Mouse (Mus musculus): Measurements from ENCODE around the gene Abhd17a. TPM values are rescaled to one million over a fixed set of nuclear protein-coding genes. Genes with fewer than 3 reads are reported as not detected.

Gene Abhd17a
- polyA plus RNA-seq, 2 experiments = 41.2 to 55.0 TPM

DNA sequence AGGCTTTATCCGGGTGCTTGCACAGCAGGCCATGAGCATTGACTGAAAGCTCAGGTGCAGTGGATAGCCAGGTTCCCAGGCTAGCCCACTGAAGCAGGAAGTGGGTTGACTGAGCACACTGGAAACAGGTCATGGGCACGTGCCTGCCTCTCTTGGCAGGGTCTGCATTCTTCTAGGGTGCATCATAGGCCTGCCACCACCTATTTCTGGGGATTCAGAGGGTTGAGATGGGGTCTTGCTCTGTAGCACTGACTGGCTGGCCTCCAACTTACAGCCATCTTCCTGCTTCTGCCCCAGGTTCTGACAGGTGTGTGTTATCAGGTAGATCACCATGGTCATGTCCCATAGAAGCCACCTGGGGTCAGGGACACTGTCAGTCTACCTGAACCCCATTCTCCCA is 14.8 kb upstream of the Abhd17a start:
- H3K4me3 ChIP-seq (ENCODE audit: insufficient read depth in 1 of 2, low read depth in 2 of 2, low read length in 2 of 2) = peak overlapping the region in 1 of 2 experiments; percentile 63; a peak in 1 of 4 replicates
- peak overlapping the region; percentile 81 for H3K9ac ChIP-seq (replicated peaks)
- H3K4me1 ChIP-seq (replicated peaks; ENCODE audit: control insufficient read depth in 2 of 2, insufficient read depth in 2 of 2, low read length in 1 of 2) = peaks cover 33 to 37% of the 10 kb centered on the region in 2 experiments
- WGBS (ENCODE audit: insufficient replicate concordance) = 73% methylated on average over 2 of the region's 2 CpGs
- no peak for DNase-seq (ENCODE audit: low read depth in 3 of 3, low spot score in 3 of 3)
- no peak for TF ChIP-seq CTCF (IDR thresholded peaks at IDR 0.05; ENCODE audit: low read depth)
- TF ChIP-seq EP300 (IDR thresholded peaks at IDR 0.05; ENCODE audit: low read depth) = no peak
- H3K4me2 ChIP-seq (ENCODE audit: low read depth) = peak overlapping the region; percentile 100
- no peaks in the 10 kb centered on the region for H3K9me3 ChIP-seq (ENCODE audit: control insufficient read depth, low read length)
- no peaks in the 10 kb centered on the region for H3K27me3 ChIP-seq (ENCODE audit: control insufficient read depth, insufficient read depth, low read length)
- no peak for ATAC-seq (ENCODE audit: insufficient read depth)
- peaks cover 39% of the 10 kb centered on the region for H3K36me3 ChIP-seq (replicated peaks; ENCODE audit: control insufficient read depth, insufficient read depth, low read depth)
- H3K27ac ChIP-seq = peak overlapping the region; percentile 97

DNA sequence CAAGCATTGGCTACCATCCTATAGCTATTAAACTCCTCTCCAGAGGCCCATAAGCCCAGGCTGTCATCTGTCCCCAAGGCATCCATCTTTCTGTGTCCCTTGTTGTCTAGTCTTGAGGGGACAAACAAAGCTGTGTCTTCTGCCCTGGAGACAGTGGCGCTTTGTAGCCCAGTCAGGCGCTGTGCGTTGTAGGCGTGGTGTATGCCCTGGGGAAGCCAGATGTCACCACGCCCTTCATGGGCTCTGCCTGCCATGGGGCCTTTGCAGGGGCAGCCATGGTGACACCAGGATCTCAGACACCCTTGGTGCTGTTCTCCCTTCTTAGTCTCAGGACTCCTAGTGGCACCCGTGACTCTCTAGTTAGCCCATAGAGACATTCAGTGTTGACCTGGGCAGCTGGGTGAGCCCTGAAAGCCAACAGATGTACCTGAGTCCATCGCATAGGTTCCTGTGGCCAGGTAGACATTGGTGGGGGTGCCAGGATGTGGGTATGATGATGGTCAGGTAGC is 13.9 kb upstream of the Abhd17a start:
- ATAC-seq (ENCODE audit: insufficient read depth) (peak; percentile 71), DNase-seq (ENCODE audit: low read depth in 3 of 3, low spot score in 3 of 3) (peak; percentile 75 to 77 (median 77))
- Histone ChIP-seq H3K4me2 (ENCODE audit: low read depth) (peak overlapping the region; percentile 100), H3K27ac (peak overlapping the region; percentile 97), H3K36me3 (replicated peaks; ENCODE audit: control insufficient read depth, insufficient read depth, low read depth) (peaks cover 32% of the 10 kb centered on the region), H3K9me3 (ENCODE audit: control insufficient read depth, low read length) (no peaks in the 10 kb centered on the region), H3K4me1 (replicated peaks; ENCODE audit: control insufficient read depth in 2 of 2, insufficient read depth in 2 of 2, low read length in 1 of 2) (peaks cover 38 to 42% of the 10 kb centered on the region in 2 experiments), H3K4me3 (ENCODE audit: insufficient read depth in 1 of 2, low read depth in 2 of 2, low read length in 2 of 2) (peak overlapping the region; percentile 63 to 75), H3K27me3 (ENCODE audit: control insufficient read depth, insufficient read depth, low read length) (no peaks in the 10 kb centered on the region), H3K9ac (replicated peaks) (peak overlapping the region; percentile 81)
- peak; percentile 24; the same call in 1 of the 2 replicates for TF ChIP-seq CTCF (IDR thresholded peaks at IDR 0.05; ENCODE audit: low read depth)
- TF ChIP-seq EP300 (IDR thresholded peaks at IDR 0.05; ENCODE audit: low read depth) = no peak
- WGBS (ENCODE audit: insufficient replicate concordance) = 26% methylated on average over 7 of the region's 7 CpGs

DNA sequence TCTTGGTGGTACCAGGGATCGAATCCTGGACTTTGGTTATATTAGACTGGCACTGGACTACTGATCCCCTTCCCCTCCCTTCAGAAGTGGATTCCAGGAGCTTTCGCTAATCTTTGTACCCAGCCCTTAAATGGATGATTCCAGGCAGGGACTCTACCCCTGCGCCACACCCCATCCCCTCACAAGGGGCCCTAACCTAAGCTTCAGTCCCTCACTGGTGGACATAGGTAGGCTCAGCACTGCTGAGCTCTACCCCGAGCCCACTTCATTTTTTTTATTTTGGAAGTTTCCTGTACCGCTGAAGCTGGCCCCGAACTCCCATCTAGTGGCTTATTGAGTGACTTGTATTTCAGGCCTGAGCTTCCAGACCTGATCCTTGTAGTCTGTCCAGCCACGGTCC is 13.2 kb upstream of the Abhd17a start:
- TF ChIP-seq CTCF (IDR thresholded peaks at IDR 0.05; ENCODE audit: low read depth) = no peak
- TF ChIP-seq EP300 (IDR thresholded peaks at IDR 0.05; ENCODE audit: low read depth) = no peak
- Histone ChIP-seq H3K4me1 (replicated peaks; ENCODE audit: control insufficient read depth in 2 of 2, insufficient read depth in 2 of 2, low read length in 1 of 2) (peaks cover 44 to 46% of the 10 kb centered on the region in 2 experiments), H3K36me3 (replicated peaks; ENCODE audit: control insufficient read depth, insufficient read depth, low read depth) (peaks cover 25% of the 10 kb centered on the region), H3K27me3 (ENCODE audit: control insufficient read depth, insufficient read depth, low read length) (no peaks in the 10 kb centered on the region), H3K4me3 (ENCODE audit: insufficient read depth in 1 of 2, low read depth in 2 of 2, low read length in 2 of 2) (peak overlapping the region; percentile 63 to 75), H3K27ac (peak overlapping the region; percentile 97), H3K9ac (replicated peaks) (peak overlapping the region; percentile 81), H3K4me2 (ENCODE audit: low read depth) (peak overlapping the region; percentile 100), H3K9me3 (ENCODE audit: control insufficient read depth, low read length) (no peaks in the 10 kb centered on the region)
- DNase-seq (ENCODE audit: low read depth in 3 of 3, low spot score in 3 of 3) (no peak), ATAC-seq (ENCODE audit: insufficient read depth) (peak; percentile 16)
- 12% methylated on average over 7 of the region's 7 CpGs for WGBS (ENCODE audit: insufficient replicate concordance)

DNA sequence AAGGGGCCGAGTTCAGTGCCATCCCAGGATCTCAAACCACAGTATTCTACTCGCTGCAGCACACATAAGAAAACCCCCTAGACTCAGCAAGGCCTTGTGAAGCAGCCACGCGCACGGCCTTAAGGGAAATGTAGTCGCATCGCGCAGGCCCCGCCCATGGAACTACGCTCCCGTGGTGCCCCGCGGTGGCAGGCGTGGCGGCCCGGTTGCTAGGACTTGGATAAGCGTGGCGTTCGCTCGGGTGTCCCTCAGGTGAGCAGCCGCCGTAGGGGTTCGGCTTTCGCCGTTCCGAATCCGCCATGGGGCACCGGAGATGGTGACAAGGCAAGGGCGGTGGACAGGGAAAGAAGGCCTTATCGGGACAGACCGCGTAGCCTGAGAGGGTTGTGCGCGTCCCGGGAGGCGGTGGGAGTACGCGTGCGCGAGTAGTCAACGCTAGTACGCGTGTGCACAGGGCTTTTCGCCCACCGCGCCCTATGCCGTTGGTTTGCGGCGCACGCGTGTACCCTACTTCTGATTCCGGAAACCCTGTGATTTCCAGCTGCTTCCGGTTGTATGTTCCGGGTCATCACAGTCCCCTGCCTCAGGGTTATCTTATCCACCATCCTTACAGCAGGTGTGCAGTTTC is 12.7 kb upstream of the Abhd17a start, which contains the start of the genes Scamp4 and Adat3:
Gene Scamp4, plus strand, starts transcription at position 175 of the 628 bp plus-strand sequence.
Gene Adat3, plus strand, starts transcription at position 183 of the 628 bp plus-strand sequence.
- H3K27ac ChIP-seq = peak within 1 kb of the TSS; percentile 97
- H3K9ac ChIP-seq (replicated peaks) = peak within 1 kb of the TSS; percentile 81
- DNase-seq (ENCODE audit: low read depth in 3 of 3, low spot score in 3 of 3) = peak; percentile 87 to 91 (median 89)
- peaks cover 19% of the 10 kb centered on the region for H3K36me3 ChIP-seq (replicated peaks; ENCODE audit: control insufficient read depth, insufficient read depth, low read depth)
- under 1% methylated on average over 54 of the region's 54 CpGs for WGBS (ENCODE audit: insufficient replicate concordance)
- H3K4me1 ChIP-seq (replicated peaks; ENCODE audit: control insufficient read depth in 2 of 2, insufficient read depth in 2 of 2, low read length in 1 of 2) = peaks cover 49 to 51% of the 10 kb centered on the region in 2 experiments
- H3K27me3 ChIP-seq (ENCODE audit: control insufficient read depth, insufficient read depth, low read length) = no peaks in the 10 kb centered on the region
- no peaks in the 10 kb centered on the region for H3K9me3 ChIP-seq (ENCODE audit: control insufficient read depth, low read length)
- TF ChIP-seq CTCF (IDR thresholded peaks at IDR 0.05; ENCODE audit: low read depth) = no peak
- TF ChIP-seq EP300 (IDR thresholded peaks at IDR 0.05; ENCODE audit: low read depth) = no peak
- H3K4me2 ChIP-seq (ENCODE audit: low read depth) = peak within 1 kb of the TSS; percentile 100
- ATAC-seq (ENCODE audit: insufficient read depth) = peak; percentile 87
- peak within 1 kb of the TSS; percentile 63 to 75 for H3K4me3 ChIP-seq (ENCODE audit: insufficient read depth in 1 of 2, low read depth in 2 of 2, low read length in 2 of 2)

DNA sequence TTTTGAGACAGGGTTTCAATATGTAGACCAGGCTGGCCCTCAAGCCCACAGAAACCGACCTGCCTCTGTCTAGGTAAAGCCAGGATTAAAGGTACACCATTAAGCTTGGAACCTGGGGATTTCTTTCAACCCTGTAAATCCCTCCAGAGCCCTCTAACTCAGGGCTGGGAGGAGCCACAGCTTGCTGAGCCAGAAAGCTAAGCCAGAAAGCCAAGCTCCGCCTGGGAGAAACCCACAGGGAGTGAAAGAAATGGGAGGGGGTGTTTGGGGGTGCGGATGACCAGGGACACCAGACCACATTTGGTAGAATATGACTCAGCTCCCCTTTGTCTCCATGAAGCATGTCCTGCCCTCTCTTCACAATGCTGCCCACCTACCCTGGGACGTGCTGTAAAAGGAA is 6.2 kb upstream of the Abhd17a start:
- 50% methylated on average over 4 of the region's 4 CpGs for WGBS (ENCODE audit: insufficient replicate concordance)
- peaks cover 24 to 34% of the 10 kb centered on the region in 2 experiments for H3K4me1 ChIP-seq (replicated peaks; ENCODE audit: control insufficient read depth in 2 of 2, insufficient read depth in 2 of 2, low read length in 1 of 2)
- H3K27ac ChIP-seq = no peak overlapping the region
- no peaks in the 10 kb centered on the region for H3K36me3 ChIP-seq (replicated peaks; ENCODE audit: control insufficient read depth, insufficient read depth, low read depth)
- no peak for DNase-seq (ENCODE audit: low read depth in 3 of 3, low spot score in 3 of 3)
- no peak overlapping the region for H3K4me3 ChIP-seq (ENCODE audit: insufficient read depth in 1 of 2, low read depth in 2 of 2, low read length in 2 of 2)
- H3K9me3 ChIP-seq (ENCODE audit: control insufficient read depth, low read length) = no peaks in the 10 kb centered on the region
- no peak for TF ChIP-seq EP300 (IDR thresholded peaks at IDR 0.05; ENCODE audit: low read depth)
- no peak for ATAC-seq (ENCODE audit: insufficient read depth)
- no peak overlapping the region for H3K4me2 ChIP-seq (ENCODE audit: low read depth)
- no peaks in the 10 kb centered on the region for H3K27me3 ChIP-seq (ENCODE audit: control insufficient read depth, insufficient read depth, low read length)
- H3K9ac ChIP-seq (replicated peaks) = peak overlapping the region; percentile 2
